Mouse (Mus musculus) G1E (cell line): ENCODE measurements around the gene Cx3cr1. TPM values are rescaled to one million over a fixed set of nuclear protein-coding genes. Genes with fewer than 3 reads are reported as not detected.

Experiments used
- ATAC-seq: 2 replicates; pipeline ENCODE4 v1.8.0; 2016; ENCODE audit warnings: mild to moderate bottlenecking; ENCODE audit not compliant: insufficient number of reproducible peaks, poor library complexity, low FRiP score, severe bottlenecking; ENCODE audit errors: extremely low read depth
- DNase-seq: peaks from one replicate; pipeline ENCODE4 v3.0.0; 2012; ENCODE audit warnings: low spot score
- H3K27me3 ChIP-seq: 2 replicates; pipeline ENCODE4 v1.6.1; 2012; ENCODE audit warnings: mild to moderate bottlenecking, low read length, inconsistent platforms; ENCODE audit not compliant: insufficient read depth
- H3K36me3 ChIP-seq: replicated peaks from 2 replicates; pipeline ENCODE3; 2012; ENCODE audit warnings: mild to moderate bottlenecking, inconsistent platforms
- H3K4me1 ChIP-seq: 2 replicates; pipeline ENCODE4 v1.6.1; 2012; ENCODE audit warnings: low read depth, low read length, inconsistent platforms, mixed read lengths; ENCODE audit not compliant: insufficient read depth
- H3K4me3 ChIP-seq: 2 replicates; pipeline ENCODE4 v1.5.1; 2012; ENCODE audit warnings: low read depth, mild to moderate bottlenecking, inconsistent platforms, low read length, moderate library complexity, mixed read lengths
- H3K9me3 ChIP-seq: replicated peaks from 2 replicates; pipeline ENCODE4 v1.6.1; 2012; ENCODE audit warnings: inconsistent platforms
- CTCF ChIP-seq: IDR thresholded peaks from 2 replicates; pipeline ENCODE4 v1.5.1; 2012; ENCODE audit warnings: low read depth, low read length, inconsistent platforms, mixed read lengths
- GATA1 ChIP-seq: IDR thresholded peaks from 2 replicates; pipeline ENCODE4 v1.6.1; 2012; ENCODE audit warnings: borderline replicate concordance, low read length, inconsistent platforms, mixed read lengths
- GATA2 ChIP-seq: IDR thresholded peaks from 2 replicates; pipeline ENCODE4 v1.6.1; 2012; ENCODE audit warnings: low read depth, low read length, inconsistent platforms, borderline replicate concordance
- POLR2AphosphoS5 ChIP-seq: IDR thresholded peaks from 2 replicates; pipeline ENCODE4 v1.6.1; 2012; ENCODE audit warnings: low read depth, low read length, inconsistent platforms; ENCODE audit not compliant: insufficient replicate concordance
- TAL1 ChIP-seq: conservative IDR thresholded peaks from 2 replicates; pipeline ENCODE4 v1.6.1; 2012; ENCODE audit warnings: low read depth, low read length, inconsistent platforms, mixed read lengths
- polyA plus RNA-seq: library from polyadenylated mRNA; stranded (reverse); fragments of >175 nt; gene quantifications from 2 replicates; pipeline ENCODE4 v1.2.3, GENCODE M21; 2012
- total RNA-seq, 2 experiments: library from RNA; stranded (forward) in 1 of 2; stranded (reverse) in 1 of 2; fragments of 200-1000 nt in 1 of 2; fragments of >200 nt in 1 of 2; fragmentation: Nextera tagmentation in 1 of 2; gene quantifications; 2 replicates each; pipeline ENCODE4 v1.2.3; 2014 to 2017

The Cx3cr1 gene
- total and polyA plus RNA-seq, 3 experiments = 0.22 TPM; not detected in 2

DNA sequence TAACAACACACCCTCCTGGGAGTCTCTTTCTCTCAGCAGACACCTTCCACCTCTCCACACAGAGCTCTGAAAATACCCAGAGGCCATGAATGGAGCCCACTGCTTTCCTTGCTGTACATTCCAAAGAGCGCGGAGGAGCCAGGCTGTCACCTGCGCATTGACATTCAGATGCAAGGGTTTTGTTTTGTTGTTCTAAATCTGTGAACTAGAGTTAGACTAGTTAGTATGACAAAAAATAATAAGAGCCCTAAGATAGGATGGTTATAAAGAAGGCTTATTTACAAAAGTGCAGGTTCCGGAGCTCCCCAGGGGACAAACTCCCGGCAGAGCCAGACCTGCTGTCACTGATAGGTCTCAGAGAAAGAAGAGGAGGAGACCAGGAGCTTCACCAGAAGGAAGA is 78.4 kb downstream of the Cx3cr1 start:
- H3K4me3 ChIP-seq = no peak overlapping the region
- no peaks in the 10 kb centered on the region for H3K36me3 ChIP-seq
- H3K4me1 ChIP-seq = peaks cover 24% of the 10 kb centered on the region
- no peaks in the 10 kb centered on the region for H3K9me3 ChIP-seq
- peaks cover 17% of the 10 kb centered on the region for H3K27me3 ChIP-seq
- DNase-seq (no peak), ATAC-seq (no peak)
- TF ChIP-seq POLR2AphosphoS5 = no peak
- no peak for TF ChIP-seq GATA1

DNA sequence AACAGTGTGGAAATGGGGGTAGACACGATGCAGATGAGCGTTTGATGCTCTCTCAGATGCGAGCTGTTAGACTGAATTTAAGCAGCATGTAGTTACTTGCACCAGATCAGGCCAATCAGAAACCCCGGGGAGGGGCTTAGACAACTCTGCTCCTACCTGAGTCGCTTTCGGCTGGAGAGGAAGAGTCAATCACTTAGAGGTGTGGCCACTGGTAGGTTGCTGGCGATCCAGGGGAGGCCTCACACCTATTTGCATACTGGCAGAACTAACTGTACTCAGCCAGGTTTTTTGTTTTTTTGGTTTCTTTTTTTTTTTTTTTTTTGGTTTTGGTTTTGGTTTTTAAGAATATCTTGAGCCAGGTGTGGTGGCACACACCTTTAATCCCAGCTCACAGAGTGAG is 81.4 kb downstream of the Cx3cr1 start:
- Histone ChIP-seq H3K9me3 (no peaks in the 10 kb centered on the region), H3K4me1 (peaks cover 26% of the 10 kb centered on the region), H3K36me3 (no peaks in the 10 kb centered on the region), H3K4me3 (no peak overlapping the region), H3K27me3 (peaks cover 31% of the 10 kb centered on the region)
- no peak for TF ChIP-seq POLR2AphosphoS5
- TF ChIP-seq CTCF = no peak
- TF ChIP-seq GATA1 = no peak
- TF ChIP-seq GATA2 = no peak
- TF ChIP-seq TAL1 = no peak
- DNase-seq (no peak), ATAC-seq (no peak)

DNA sequence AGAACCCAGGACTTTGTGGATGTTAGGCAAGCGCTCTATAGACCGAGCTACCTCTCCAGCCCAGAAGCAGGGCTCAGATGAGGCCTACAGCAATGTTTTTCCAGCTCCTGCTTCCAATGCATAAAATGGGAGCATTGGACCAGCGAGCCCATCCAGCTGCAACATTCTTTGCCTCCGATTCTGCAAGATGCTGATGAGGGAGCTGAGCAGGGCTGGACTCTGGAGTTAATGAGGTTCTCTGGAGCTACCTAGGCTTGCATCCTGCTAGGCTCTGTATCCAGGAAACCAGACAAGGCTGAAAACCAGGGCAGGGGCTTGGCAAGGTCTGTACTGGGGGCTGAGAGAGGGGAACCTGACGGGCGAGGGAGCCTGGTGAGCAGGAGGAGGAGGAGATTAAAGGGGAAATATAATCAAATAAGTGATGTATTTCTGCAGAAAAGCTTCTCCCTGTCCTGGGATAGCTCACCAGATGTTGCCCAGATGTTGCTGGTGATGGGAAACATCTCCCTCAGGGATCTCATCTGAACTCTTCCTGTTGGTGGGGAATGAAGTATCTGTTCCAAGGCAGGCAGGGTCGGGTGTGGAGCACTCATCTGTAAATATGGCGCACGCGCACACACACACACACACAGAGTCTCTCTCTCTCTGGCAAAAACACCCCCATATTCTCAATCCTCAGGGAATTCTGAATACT is 83.7 kb downstream of the Cx3cr1 start:
- peaks cover 22% of the 10 kb centered on the region for H3K27me3 ChIP-seq
- no peaks in the 10 kb centered on the region for H3K36me3 ChIP-seq
- H3K4me1 ChIP-seq = peaks cover 42% of the 10 kb centered on the region
- no peak for DNase-seq
- no peak for ATAC-seq
- H3K4me3 ChIP-seq = no peak overlapping the region
- TF ChIP-seq GATA2 = no peak
- H3K9me3 ChIP-seq = no peaks in the 10 kb centered on the region

DNA sequence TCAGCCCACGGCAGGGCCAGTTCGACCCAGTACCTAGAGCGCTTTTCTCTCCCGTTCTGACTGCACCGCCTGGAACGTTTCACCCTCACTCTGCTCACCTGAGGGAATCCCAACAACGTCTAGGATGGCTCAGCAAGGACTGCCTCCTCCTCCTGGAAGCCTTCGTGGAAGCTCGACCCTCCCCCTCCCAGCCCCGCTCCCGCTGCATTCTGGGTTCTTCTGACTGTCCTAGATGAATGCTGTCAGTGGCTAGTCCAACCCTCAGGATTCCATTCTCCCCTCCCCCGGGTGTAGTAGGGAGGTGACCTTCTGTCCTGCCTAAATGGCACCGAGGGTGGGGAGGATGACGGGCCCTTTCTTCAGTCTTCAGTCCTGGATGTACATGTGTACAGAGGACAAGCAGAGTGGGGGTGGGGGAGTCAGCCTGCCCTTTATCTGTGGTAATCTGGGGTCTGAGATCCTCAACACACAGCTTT is 85.1 kb downstream of the Cx3cr1 start, which contains the start of gene Csrnp1:
TSS of gene Csrnp1 (minus strand) at position 123 of the 476 bp plus-strand sequence.
- peak within 1 kb of the TSS; percentile 91 for H3K4me3 ChIP-seq
- TF ChIP-seq CTCF (no peak), GATA2 (no peak)
- ATAC-seq (no peak), DNase-seq (no peak)
- peaks cover 56% of the 10 kb centered on the region for H3K4me1 ChIP-seq
- peaks cover 8% of the 10 kb centered on the region for H3K36me3 ChIP-seq
- peaks cover 22% of the 10 kb centered on the region for H3K27me3 ChIP-seq
- no peaks in the 10 kb centered on the region for H3K9me3 ChIP-seq

DNA sequence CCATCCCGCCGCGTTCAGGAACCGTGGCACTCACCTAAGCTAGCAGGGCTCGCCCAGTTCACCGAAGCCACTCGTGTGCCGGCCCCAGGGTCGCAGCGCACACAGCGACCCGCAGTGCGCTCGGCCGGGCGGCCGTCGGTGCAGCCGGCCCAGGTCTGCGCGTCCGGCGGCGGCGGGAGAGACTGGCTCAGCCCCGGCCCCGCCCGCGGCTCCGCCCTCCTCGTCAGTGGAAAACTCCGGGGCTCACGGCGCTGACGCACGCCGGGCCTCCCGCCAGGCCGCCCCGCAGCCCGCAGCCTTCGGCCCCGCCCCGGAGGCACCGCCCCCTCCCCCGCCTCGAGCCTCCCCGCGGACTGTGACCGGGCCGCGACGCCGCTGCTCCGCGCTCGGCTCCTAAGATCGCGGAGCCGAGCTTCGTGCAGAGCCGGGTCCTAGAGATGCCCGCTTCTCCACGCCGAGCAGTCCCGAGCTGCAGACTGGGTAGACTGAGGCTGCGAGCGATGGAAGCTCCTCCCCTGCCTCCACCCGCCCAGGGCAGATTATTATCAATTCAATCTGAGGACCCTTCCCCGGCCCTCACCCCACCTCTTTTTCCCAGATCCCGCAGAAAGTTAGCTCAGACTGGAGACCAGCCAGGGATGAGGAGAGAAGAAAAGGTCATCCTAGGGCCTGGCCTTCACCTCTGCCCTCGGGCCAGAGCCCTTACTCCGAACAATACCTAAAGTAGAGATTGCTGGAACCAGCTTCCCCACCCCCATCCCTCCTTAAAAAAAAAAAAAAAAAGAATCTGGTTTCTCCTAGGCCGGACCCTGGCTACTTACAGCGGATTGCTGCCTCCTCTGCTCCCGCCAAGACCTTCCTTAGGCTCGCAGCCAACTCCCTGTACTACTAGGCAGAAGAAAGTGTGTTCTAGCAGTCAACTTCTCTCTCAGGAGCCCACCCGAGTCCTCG is 85.8 kb downstream of the Cx3cr1 start:
- Histone ChIP-seq H3K36me3 (peaks cover 15% of the 10 kb centered on the region), H3K27me3 (peaks cover 20% of the 10 kb centered on the region), H3K9me3 (no peaks in the 10 kb centered on the region), H3K4me1 (peaks cover 63% of the 10 kb centered on the region), H3K4me3 (peak overlapping the region; percentile 91)
- TF ChIP-seq TAL1 = no peak
- TF ChIP-seq GATA2 = no peak
- TF ChIP-seq GATA1 = no peak
- TF ChIP-seq POLR2AphosphoS5 = no peak
- 0 out of 2 replicates have a peak, but pooled peaks have one; percentile 4 for ATAC-seq
- DNase-seq = peak; percentile 84

DNA sequence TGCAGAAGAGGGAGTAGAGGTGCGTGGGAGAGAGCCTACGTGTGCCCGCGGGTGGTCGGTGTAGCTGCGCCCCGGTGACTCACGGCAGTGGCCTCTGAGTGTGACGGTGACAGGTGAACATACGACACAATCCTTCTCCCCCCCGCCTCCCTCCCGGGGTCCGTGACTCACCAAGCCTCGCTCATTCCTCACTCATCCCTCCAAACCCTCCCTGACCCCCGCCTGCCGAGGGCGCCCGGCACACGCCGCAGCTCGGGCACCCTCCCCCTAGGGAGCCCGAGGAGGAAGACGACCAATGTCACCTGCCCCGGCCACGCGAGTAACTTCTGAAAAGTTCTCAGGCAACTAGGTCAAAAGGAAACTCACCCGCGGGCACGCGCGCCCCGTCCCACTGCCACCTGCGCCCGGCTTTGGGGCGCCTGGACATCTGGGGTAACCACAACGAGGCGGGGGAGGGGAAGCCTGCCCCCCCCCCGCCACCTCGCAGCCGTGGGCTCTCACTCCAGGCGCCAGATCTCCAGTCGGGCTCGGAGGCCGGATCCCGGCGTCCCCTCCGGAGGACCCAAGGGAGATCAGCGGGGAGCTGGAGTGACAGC is 86.6 kb downstream of the Cx3cr1 start:
- peaks cover 67% of the 10 kb centered on the region for H3K4me1 ChIP-seq
- peaks cover 20% of the 10 kb centered on the region for H3K27me3 ChIP-seq

More for the DNA sequence above, 86.6 kb downstream of the Cx3cr1 start:
- ATAC-seq (no peak), DNase-seq (peak; percentile 64)
- no peak for TF ChIP-seq GATA1
- no peak for TF ChIP-seq TAL1
- TF ChIP-seq POLR2AphosphoS5 = no peak
- TF ChIP-seq CTCF = no peak
- TF ChIP-seq GATA2 = no peak
- Histone ChIP-seq H3K4me3 (peak overlapping the region; percentile 91), H3K9me3 (no peaks in the 10 kb centered on the region), H3K36me3 (peaks cover 18% of the 10 kb centered on the region)
